8 mouse cellular contexts compared by ENCODE assay signal in the genomic region with DNA sequence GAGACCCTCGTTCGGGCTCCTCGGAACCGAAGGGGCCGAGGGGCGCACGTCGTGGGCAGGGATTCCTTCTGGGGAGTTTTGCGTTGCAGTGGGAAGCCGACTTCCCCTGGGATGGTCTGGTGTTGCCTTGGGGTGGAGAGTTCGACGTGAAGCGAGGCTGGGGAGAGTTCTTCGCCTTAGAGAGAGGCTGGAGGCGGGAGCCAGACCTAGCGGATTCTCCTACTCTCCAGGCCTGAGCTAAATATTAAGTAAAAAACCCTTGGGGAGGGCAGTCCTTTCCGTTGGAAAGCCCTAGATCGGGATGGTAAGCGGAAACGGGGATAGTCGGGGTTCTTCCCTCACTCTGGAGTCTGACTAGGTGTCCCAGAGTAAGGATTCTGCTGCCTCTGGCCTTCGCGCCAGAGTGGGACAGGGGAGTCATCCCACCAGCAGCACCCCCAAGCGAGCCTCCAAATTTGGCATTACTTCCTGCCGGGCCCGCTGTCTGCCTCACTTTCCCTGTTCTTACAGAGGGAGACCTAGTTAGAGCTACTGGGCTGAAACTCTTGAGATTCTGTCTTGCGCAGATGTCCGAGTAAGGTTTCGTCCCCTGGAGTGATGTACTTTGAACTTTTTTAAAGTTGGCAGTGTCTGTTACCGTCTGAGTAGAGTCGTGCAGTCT. TPM values are rescaled to one million over a fixed set of nuclear protein-coding genes. Genes with fewer than 3 reads are reported as not detected.
DNase-seq lines count a peak whose midpoint lies in the region; ATAC-seq lines count a peak whose summit lies in the region.

No protein-coding gene starts in this region.

- peak overlapping the region; percentile 94 for H3K4me2 ChIP-seq in heart, embryonic 14.5 days (ENCODE audit: low read length)

- H3K9me3 ChIP-seq in heart, embryonic 14.5 days (ENCODE audit: control insufficient read depth, low read length), result no peaks in the 10 kb centered on the region

- H3K4me1 ChIP-seq in heart, embryonic 14.5 days (ENCODE audit: control insufficient read depth in 2 of 2, insufficient read depth in 2 of 2, low read length in 2 of 2), result peaks cover 0 to 17% of the 10 kb centered on the region in 2 experiments; a peak in 3 of 4 replicates

- no peaks in the 10 kb centered on the region for H3K36me3 ChIP-seq in heart, embryonic 14.5 days (ENCODE audit: control insufficient read depth, insufficient read depth, low read length)
- H3K36me3 ChIP-seq in macrophage (ENCODE audit: inconsistent target), result no peaks in the 10 kb centered on the region

- no peak for ATAC-seq in heart, embryonic 14.5 days (ENCODE audit: insufficient number of reproducible peaks, insufficient read depth, low FRiP score, low read depth)

- peaks cover 95% of the 10 kb centered on the region for H3K79me2 ChIP-seq in macrophage (ENCODE audit: inconsistent target)

- DNase-seq in cerebellum, adult 18-20 months, result peak; percentile 11 to 17
- no peak for DNase-seq in cerebellum, adult 9-11 months
- DNase-seq in ES-CJ7 (ENCODE audit: low read depth, low spot score), result peak; percentile 38
- peak; percentile 45 for DNase-seq in embryo, embryonic 10.5 days (ENCODE audit: low spot score)
- DNase-seq in kidney, postnatal 10 days, result peak; percentile 45
- peak; percentile 45 for DNase-seq in thymus, postnatal 0 days (ENCODE audit: low spot score)

- H3K27ac ChIP-seq in heart, embryonic 14.5 days (replicated peaks in 1 of 2; ENCODE audit: control insufficient read depth in 1 of 2, insufficient read depth in 1 of 2, low read depth in 2 of 2, low read length in 2 of 2), result peak overlapping the region; percentile 93
- peak overlapping the region; percentile 52 for H3K27ac ChIP-seq in macrophage

- H3K9ac ChIP-seq in heart, embryonic 14.5 days (ENCODE audit: low read length), result peak overlapping the region; percentile 96

- under 1% methylated on average over 31 of the region's 31 CpGs for WGBS in heart, embryonic 14.5 days
- 2% methylated on average over 28 of the region's 31 CpGs for WGBS in macrophage (ENCODE audit: missing documents)

- H3K4me3 ChIP-seq in heart, embryonic 14.5 days (ENCODE audit: control insufficient read depth in 1 of 2, insufficient read depth in 1 of 2, low read depth in 1 of 2, low read length in 2 of 2), result peak overlapping the region; percentile 91 to 100
- peak overlapping the region; percentile 98 for H3K4me3 ChIP-seq in macrophage (ENCODE audit: inconsistent target)

- no peaks in the 10 kb centered on the region for H3K27me3 ChIP-seq in heart, embryonic 14.5 days (ENCODE audit: control insufficient read depth, insufficient read depth, low read length)

RNA-seq across cellular contexts. Expression of a gene that starts 0.8 kb away (rescaled TPM):
- 32.5 and 38.6 TPM in 2 replicates for polyA plus RNA-seq in heart, embryonic 14.5 days (2014; fragmentation: Nextera tagmentation; extraction: Ambion mirVana)
- total RNA-seq in macrophage (2018; cell fraction: chromatin; rRNA removed), result 100 to 1,000 TPM in 2 of 26 experiments, 10 to 100 TPM in 24; 32.2 to 195 (median 58.6) TPM
- 10 to 100 TPM; 29.7 to 49.2 (median 38.7) TPM for total RNA-seq in macrophage (2018; cell fraction: cytosol; rRNA removed)
- total RNA-seq in macrophage (2018; cell fraction: nucleus; rRNA removed), result 10 to 100 TPM; 24.9 to 76.0 (median 35.1) TPM
- 34.2 to 149 TPM (median 39.7 TPM) in 3 replicates for polyA plus RNA-seq in macrophage (2018)
- polyA plus RNA-seq in thymus, postnatal 0 days (2015; fragmentation: Nextera tagmentation; extraction: Ambion mirVana), result 82.5 and 85.3 TPM in 2 replicates

RNA-seq across cellular contexts. Expression of a gene that starts 0.9 kb away (rescaled TPM):
- 20.1 and 22.6 TPM in 2 replicates for polyA plus RNA-seq in heart, embryonic 14.5 days (2014; fragmentation: Nextera tagmentation; extraction: Ambion mirVana)
- total RNA-seq in macrophage (2018; cell fraction: chromatin; rRNA removed), result 100 to 1,000 TPM in 11 of 26 experiments, 10 to 100 TPM in 15; 41.1 to 150 (median 93.6) TPM
- 10 to 100 TPM; 20.6 to 27.2 (median 23.6) TPM for total RNA-seq in macrophage (2018; cell fraction: cytosol; rRNA removed)
- total RNA-seq in macrophage (2018; cell fraction: nucleus; rRNA removed), result 100 to 1,000 TPM in 3 of 26 experiments, 10 to 100 TPM in 23; 38.5 to 122 (median 71.5) TPM
- polyA plus RNA-seq in macrophage (2018), result 18.0 to 19.1 TPM (median 18.7 TPM) in 3 replicates
- polyA plus RNA-seq in thymus, postnatal 0 days (2015; fragmentation: Nextera tagmentation; extraction: Ambion mirVana), result 33.8 and 40.1 TPM in 2 replicates
